Mouse (Mus musculus) hindbrain, postnatal 0 days (tissue): Measurements from ENCODE around the gene Bdp1. TPM values are rescaled to one million over a fixed set of nuclear protein-coding genes. Genes with fewer than 3 reads are reported as not detected.

Source experiments
- ATAC-seq: fragments of 200-750 bp; cut with Nextera tagmentation; 2 replicates; pipeline ENCODE4 v1.8.0; 2017; ENCODE audit warnings: mild to moderate bottlenecking, moderate TSS enrichment, moderate library complexity
- DNase-seq: peaks from one replicate; pipeline ENCODE4 v3.0.0-alpha.2; 2015; ENCODE audit warnings: low spot score
- H3K27ac ChIP-seq: fragments of 300-500 bp; sonication (generic); 2 replicates; pipeline ENCODE4 v1.5.1; 2014; ENCODE audit warnings: mild to moderate bottlenecking
- H3K27me3 ChIP-seq: fragments of 300-500 bp; sonication (generic); 2 replicates; pipeline ENCODE4 v1.6.1; 2014; ENCODE audit warnings: low read length, mixed read lengths; ENCODE audit not compliant: insufficient read depth
- H3K36me3 ChIP-seq: fragments of 300-500 bp; sonication (generic); 2 replicates; pipeline ENCODE4 v1.6.1; 2014; ENCODE audit warnings: low read length, mixed read lengths; ENCODE audit not compliant: insufficient read depth
- H3K4me1 ChIP-seq: fragments of 300-500 bp; sonication (generic); 2 replicates; pipeline ENCODE4 v1.6.1; 2014; ENCODE audit warnings: antibody characterized with exemption, low read length, mixed read lengths; ENCODE audit not compliant: insufficient read depth
- H3K4me2 ChIP-seq: fragments of 300-500 bp; sonication (generic); 2 replicates; pipeline ENCODE4 v1.6.1; 2014; ENCODE audit warnings: low read depth, mild to moderate bottlenecking, low read length, moderate library complexity, mixed read lengths
- H3K4me3 ChIP-seq: fragments of 300-500 bp; sonication (generic); 2 replicates; pipeline ENCODE4 v1.5.1; 2014; ENCODE audit warnings: low read length
- H3K9ac ChIP-seq: fragments of 300-500 bp; sonication (generic); replicated peaks from 2 replicates; pipeline ENCODE4 v1.6.1; 2014; ENCODE audit warnings: mild to moderate bottlenecking, low read length, moderate library complexity, mixed read lengths
- H3K9me3 ChIP-seq: fragments of 300-500 bp; sonication (generic); 2 replicates; pipeline ENCODE4 v1.6.1; 2016; ENCODE audit warnings: low read length, mixed read lengths
- CTCF ChIP-seq: IDR thresholded peaks from 2 replicates; pipeline ENCODE4 v1.5.1; 2016; ENCODE audit warnings: antibody characterized with exemption, control low read depth, low read depth
- WGBS: fragments of 180-500 bp; shearing (Covaris S2); extraction: QIAGEN DNeasy Blood & Tissue Kit; methylation state at CpG from one replicate; pipeline ENCODE4 v1.1.7; 2014; 5-methylcytosine and 5-hydroxymethylcytosine counted together
- polyA plus RNA-seq: library from polyadenylated mRNA; unstranded; fragments of >200 nt; fragmentation: Nextera tagmentation; extraction: Ambion mirVana; gene quantifications from 2 replicates; pipeline ENCODE4 v1.2.1, GENCODE M21; 2015
- total RNA-seq: library from RNA; depleted of rRNA; stranded (reverse); fragments of >200 nt; gene quantifications from 2 replicates; pipeline ENCODE4 v1.2.3, GENCODE M21; 2014

The Bdp1 gene
- total and polyA plus RNA-seq, 2 experiments from 2014 or later = 16.5 to 17.1 TPM

- WGBS = 39% methylated on average over 5 of the region's 5 CpGs
- DNase-seq (peak; percentile 61), ATAC-seq (no peak)
- no peak overlapping the region for H3K9ac ChIP-seq
- peak; percentile 74 for TF ChIP-seq CTCF
- H3K4me1 ChIP-seq = 0 out of 2 replicates have a peak, but pooled peaks cover 5% of the 10 kb centered on the region
- peaks cover 16% of the 10 kb centered on the region for H3K36me3 ChIP-seq
- no peak overlapping the region for H3K4me3 ChIP-seq
- no peak overlapping the region for H3K4me2 ChIP-seq
- H3K27me3 ChIP-seq = no peaks in the 10 kb centered on the region
- H3K9me3 ChIP-seq = no peaks in the 10 kb centered on the region
- H3K27ac ChIP-seq = no peak overlapping the region
Measured at GRCm38 (mm10) chr13:100112218-100112972, 8.5 kb upstream of the Bdp1 start.

GRCm38 (mm10) chr13:100107652-100108472, 4.0 kb upstream of the Bdp1 start, which contains the start of gene Serf1:
Gene Serf1 (plus strand): TSS chr13:100108012.
- Histone ChIP-seq H3K9ac (peak within 1 kb of the TSS; percentile 67), H3K4me3 (peak within 1 kb of the TSS; percentile 87), H3K36me3 (no peaks in the 10 kb centered on the region), H3K4me1 (0 out of 2 replicates have a peak, but pooled peaks cover 5% of the 10 kb centered on the region), H3K27ac (no peak within 1 kb of the TSS), H3K9me3 (no peaks in the 10 kb centered on the region), H3K4me2 (peak within 1 kb of the TSS; percentile 90), H3K27me3 (no peaks in the 10 kb centered on the region)
- TF ChIP-seq CTCF = no peak; the same call in 1 of the 2 replicates
- peak; percentile 85 for ATAC-seq
- WGBS = 1% methylated on average over 68 of the region's 76 CpGs
- peak; percentile 90 for DNase-seq

GRCm38 (mm10) chr13:100103052-100103658, 715 bp downstream of the Bdp1 start:
- no peaks in the 10 kb centered on the region for H3K36me3 ChIP-seq

GRCm38 (mm10) chr13:100098808-100099207, 5.1 kb downstream of the Bdp1 start:
- Histone ChIP-seq H3K4me2 (no peak overlapping the region), H3K9me3 (no peaks in the 10 kb centered on the region), H3K4me1 (0 out of 2 replicates have a peak, but pooled peaks cover 4% of the 10 kb centered on the region), H3K27me3 (no peaks in the 10 kb centered on the region), H3K36me3 (peaks cover 34% of the 10 kb centered on the region), H3K4me3 (no peak overlapping the region), H3K27ac (no peak overlapping the region), H3K9ac (no peak overlapping the region)
- TF ChIP-seq CTCF = no peak
- WGBS = 93% methylated on average over 6 of the region's 6 CpGs
- ATAC-seq (no peak), DNase-seq (no peak)

More at GRCm38 (mm10) chr13:100103052-100103658, 715 bp downstream of the Bdp1 start:
- Histone ChIP-seq H3K4me1 (0 out of 2 replicates have a peak, but pooled peaks cover 4% of the 10 kb centered on the region), H3K4me3 (peak overlapping the region; percentile 95), H3K27ac (peak overlapping the region; percentile 85), H3K9me3 (no peaks in the 10 kb centered on the region), H3K27me3 (no peaks in the 10 kb centered on the region), H3K9ac (peak overlapping the region; percentile 80), H3K4me2 (peak overlapping the region; percentile 59)
- ATAC-seq = peak; percentile 15; the same call in 1 of the 2 replicates
- no peak for DNase-seq
- TF ChIP-seq CTCF = no peak
- 9% methylated on average over 15 of the region's 15 CpGs for WGBS

- Histone ChIP-seq H3K9me3 (no peaks in the 10 kb centered on the region), H3K36me3 (peaks cover 53% of the 10 kb centered on the region), H3K27me3 (no peaks in the 10 kb centered on the region), H3K4me2 (no peak overlapping the region), H3K4me1 (no peaks in the 10 kb centered on the region), H3K9ac (no peak overlapping the region), H3K27ac (no peak overlapping the region), H3K4me3 (no peak overlapping the region)
- DNase-seq = no peak
- ATAC-seq = no peak
- no peak for TF ChIP-seq CTCF
- WGBS = 90% methylated on average over 8 of the region's 8 CpGs
Measured at GRCm38 (mm10) chr13:100071473-100071872, 32.4 kb downstream of the Bdp1 start.

- DNase-seq = no peak
- no peak overlapping the region for H3K9ac ChIP-seq
- H3K4me2 ChIP-seq = no peak overlapping the region
- no peak for ATAC-seq
- H3K4me1 ChIP-seq = no peaks in the 10 kb centered on the region
- H3K27ac ChIP-seq = no peak overlapping the region
- WGBS = 88% methylated on average over 6 of the region's 6 CpGs
- no peaks in the 10 kb centered on the region for H3K27me3 ChIP-seq
- no peak for TF ChIP-seq CTCF
- H3K4me3 ChIP-seq = no peak overlapping the region
- H3K36me3 ChIP-seq = peaks cover 52% of the 10 kb centered on the region
- H3K9me3 ChIP-seq = no peaks in the 10 kb centered on the region
Measured at GRCm38 (mm10) chr13:100067821-100068220, 36.0 kb downstream of the Bdp1 start.
